Mouse (Mus musculus): ENCODE data around the gene Tssk6. TPM values are rescaled to one million over a fixed set of nuclear protein-coding genes. Genes with fewer than 3 reads are reported as not detected.

Gene Tssk6
- polyA plus RNA-seq, 1 experiment from 2014 or later = 4.5 TPM

- Histone ChIP-seq H3K36me3 (ENCODE audit: control insufficient read depth, insufficient read depth, low read length) (peaks cover 26% of the 10 kb centered on the region), H3K27ac (ENCODE audit: low read depth, low read length) (no peak overlapping the region), H3K9ac (ENCODE audit: low read depth, low read length) (no peak overlapping the region), H3K9me3 (ENCODE audit: control insufficient read depth, low read length) (no peaks in the 10 kb centered on the region), H3K27me3 (replicated peaks; ENCODE audit: control insufficient read depth, insufficient read depth, low read length) (no peaks in the 10 kb centered on the region), H3K4me1 (replicated peaks; ENCODE audit: control insufficient read depth, insufficient read depth, low read length) (peaks cover 43% of the 10 kb centered on the region), H3K4me3 (ENCODE audit: low read depth, low read length) (no peak overlapping the region), H3K4me2 (no peak overlapping the region)
- DNase-seq (ENCODE audit: low spot score) (peak; percentile 57), ATAC-seq (replicated peaks; ENCODE audit: low FRiP score) (peak; percentile 50)
- 58% methylated on average over 1 of the region's 1 CpGs for WGBS
Observed at GRCm38 (mm10) chr8:69919010-69919409, 17.0 kb downstream of the Tssk6 start.

- ATAC-seq (replicated peaks; ENCODE audit: low FRiP score) = peak; percentile 68
- H3K4me3 ChIP-seq (ENCODE audit: low read depth, low read length) = no peak overlapping the region
Observed at GRCm38 (mm10) chr8:69919876-69920662, 18.1 kb downstream of the Tssk6 start.

GRCm38 (mm10) chr8:69921141-69921540 lies 19.2 kb downstream of the Tssk6 start:
- Histone ChIP-seq H3K4me2 (peak overlapping the region; percentile 43), H3K9me3 (ENCODE audit: control insufficient read depth, low read length) (no peaks in the 10 kb centered on the region), H3K27ac (ENCODE audit: low read depth, low read length) (peak overlapping the region; percentile 52), H3K4me1 (replicated peaks; ENCODE audit: control insufficient read depth, insufficient read depth, low read length) (peaks cover 49% of the 10 kb centered on the region), H3K36me3 (ENCODE audit: control insufficient read depth, insufficient read depth, low read length) (peaks cover 13% of the 10 kb centered on the region), H3K4me3 (ENCODE audit: low read depth, low read length) (no peak overlapping the region), H3K9ac (ENCODE audit: low read depth, low read length) (0 out of 2 replicates have a peak overlapping the region, but pooled peaks have one; percentile 2), H3K27me3 (replicated peaks; ENCODE audit: control insufficient read depth, insufficient read depth, low read length) (no peaks in the 10 kb centered on the region)
- ATAC-seq (replicated peaks; ENCODE audit: low FRiP score) (no peak), DNase-seq (ENCODE audit: low spot score) (no peak)
- WGBS = 88% methylated on average over 2 of the region's 2 CpGs

More at GRCm38 (mm10) chr8:69919876-69920662, 18.1 kb downstream of the Tssk6 start:
- 33% methylated on average over 11 of the region's 11 CpGs for WGBS
- Histone ChIP-seq H3K27me3 (replicated peaks; ENCODE audit: control insufficient read depth, insufficient read depth, low read length) (no peaks in the 10 kb centered on the region), H3K27ac (ENCODE audit: low read depth, low read length) (peak overlapping the region; percentile 59), H3K4me2 (peak overlapping the region; percentile 43), H3K9ac (ENCODE audit: low read depth, low read length) (0 out of 2 replicates have a peak overlapping the region, but pooled peaks have one; percentile 10), H3K36me3 (ENCODE audit: control insufficient read depth, insufficient read depth, low read length) (peaks cover 17% of the 10 kb centered on the region), H3K4me1 (replicated peaks; ENCODE audit: control insufficient read depth, insufficient read depth, low read length) (peaks cover 49% of the 10 kb centered on the region), H3K9me3 (ENCODE audit: control insufficient read depth, low read length) (no peaks in the 10 kb centered on the region)
- peak; percentile 58 for DNase-seq (ENCODE audit: low spot score)

GRCm38 (mm10) chr8:69923986-69924385 lies 22.0 kb downstream of the Tssk6 start:
- Histone ChIP-seq H3K9ac (ENCODE audit: low read depth, low read length) (no peak overlapping the region), H3K4me1 (replicated peaks; ENCODE audit: control insufficient read depth, insufficient read depth, low read length) (peaks cover 45% of the 10 kb centered on the region), H3K9me3 (ENCODE audit: control insufficient read depth, low read length) (no peaks in the 10 kb centered on the region), H3K4me3 (ENCODE audit: low read depth, low read length) (no peak overlapping the region), H3K4me2 (0 out of 2 replicates have a peak overlapping the region, but pooled peaks have one; percentile 18), H3K36me3 (ENCODE audit: control insufficient read depth, insufficient read depth, low read length) (peaks cover 11% of the 10 kb centered on the region; the same call in 1 of the 2 replicates), H3K27me3 (replicated peaks; ENCODE audit: control insufficient read depth, insufficient read depth, low read length) (no peaks in the 10 kb centered on the region), H3K27ac (ENCODE audit: low read depth, low read length) (no peak overlapping the region)
- DNase-seq (ENCODE audit: low spot score) = no peak
- WGBS = 28% methylated on average over 1 of the region's 1 CpGs
- peak; percentile 64 for ATAC-seq (replicated peaks; ENCODE audit: low FRiP score)

- Histone ChIP-seq H3K4me2 (no peak overlapping the region), H3K27ac (ENCODE audit: low read depth, low read length) (no peak overlapping the region), H3K9me3 (ENCODE audit: control insufficient read depth, low read length) (no peaks in the 10 kb centered on the region), H3K4me3 (ENCODE audit: low read depth, low read length) (no peak overlapping the region), H3K36me3 (ENCODE audit: control insufficient read depth, insufficient read depth, low read length) (peaks cover 11% of the 10 kb centered on the region; the same call in 1 of the 2 replicates), H3K9ac (ENCODE audit: low read depth, low read length) (no peak overlapping the region), H3K27me3 (replicated peaks; ENCODE audit: control insufficient read depth, insufficient read depth, low read length) (no peaks in the 10 kb centered on the region), H3K4me1 (replicated peaks; ENCODE audit: control insufficient read depth, insufficient read depth, low read length) (peaks cover 18% of the 10 kb centered on the region)
- ATAC-seq (replicated peaks; ENCODE audit: low FRiP score) (no peak), DNase-seq (ENCODE audit: low spot score) (no peak)
Observed at GRCm38 (mm10) chr8:69926901-69927300, 24.9 kb downstream of the Tssk6 start.

- H3K4me2 ChIP-seq = no peak overlapping the region
- no peak for ATAC-seq (replicated peaks; ENCODE audit: low FRiP score)
- H3K9ac ChIP-seq (ENCODE audit: low read depth, low read length) = no peak overlapping the region; the same call in 1 of the 2 replicates
- 49% methylated on average over 2 of the region's 2 CpGs for WGBS
- DNase-seq (ENCODE audit: low spot score) = no peak
- peaks cover 22% of the 10 kb centered on the region for H3K4me1 ChIP-seq (replicated peaks; ENCODE audit: control insufficient read depth, insufficient read depth, low read length)
- no peak overlapping the region for H3K27ac ChIP-seq (ENCODE audit: low read depth, low read length)
- H3K9me3 ChIP-seq (ENCODE audit: control insufficient read depth, low read length) = no peaks in the 10 kb centered on the region
- no peak overlapping the region for H3K4me3 ChIP-seq (ENCODE audit: low read depth, low read length)
- peaks cover 14% of the 10 kb centered on the region for H3K36me3 ChIP-seq (ENCODE audit: control insufficient read depth, insufficient read depth, low read length)
- no peaks in the 10 kb centered on the region for H3K27me3 ChIP-seq (replicated peaks; ENCODE audit: control insufficient read depth, insufficient read depth, low read length)
Observed at GRCm38 (mm10) chr8:69933811-69934210, 31.8 kb downstream of the Tssk6 start.

GRCm38 (mm10) chr8:69934582-69934981 lies 32.6 kb downstream of the Tssk6 start:
- Histone ChIP-seq H3K9ac (ENCODE audit: low read depth, low read length) (no peak overlapping the region), H3K27ac (ENCODE audit: low read depth, low read length) (no peak overlapping the region), H3K9me3 (ENCODE audit: control insufficient read depth, low read length) (no peaks in the 10 kb centered on the region), H3K4me1 (replicated peaks; ENCODE audit: control insufficient read depth, insufficient read depth, low read length) (peaks cover 25% of the 10 kb centered on the region), H3K27me3 (replicated peaks; ENCODE audit: control insufficient read depth, insufficient read depth, low read length) (no peaks in the 10 kb centered on the region), H3K4me3 (ENCODE audit: low read depth, low read length) (no peak overlapping the region), H3K36me3 (ENCODE audit: control insufficient read depth, insufficient read depth, low read length) (peaks cover 14% of the 10 kb centered on the region), H3K4me2 (no peak overlapping the region)
- no peak for ATAC-seq (replicated peaks; ENCODE audit: low FRiP score)
- whole genome bisulfite sequencing = 73% methylated on average over 5 of the region's 5 CpGs
- DNase-seq (ENCODE audit: low spot score) = no peak

GRCm38 (mm10) chr8:69935431-69935830 lies 33.4 kb downstream of the Tssk6 start:
- no peak for DNase-seq (ENCODE audit: low spot score)
- Histone ChIP-seq H3K4me1 (replicated peaks; ENCODE audit: control insufficient read depth, insufficient read depth, low read length) (peaks cover 34% of the 10 kb centered on the region), H3K9me3 (ENCODE audit: control insufficient read depth, low read length) (no peaks in the 10 kb centered on the region), H3K4me2 (no peak overlapping the region), H3K9ac (ENCODE audit: low read depth, low read length) (no peak overlapping the region), H3K27ac (ENCODE audit: low read depth, low read length) (no peak overlapping the region), H3K4me3 (ENCODE audit: low read depth, low read length) (no peak overlapping the region), H3K27me3 (replicated peaks; ENCODE audit: control insufficient read depth, insufficient read depth, low read length) (no peaks in the 10 kb centered on the region), H3K36me3 (ENCODE audit: control insufficient read depth, insufficient read depth, low read length) (peaks cover 14% of the 10 kb centered on the region)
- 83% methylated on average over 3 of the region's 3 CpGs for WGBS
- no peak for ATAC-seq (replicated peaks; ENCODE audit: low FRiP score)
